Mouse (Mus musculus): ENCODE measurements around the gene Camsap1. TPM values are rescaled to one million over a fixed set of nuclear protein-coding genes. Genes with fewer than 3 reads are reported as not detected.

The Camsap1 gene
- total RNA-seq (2021) (10 to 100 TPM; 38.9 to 45.1 TPM), polyA plus RNA-seq (2012; rRNA removed) (7.4 and 13.5 TPM in 2 replicates)
- long read RNA-seq, full-length matches to known transcripts: 1 of 21 reads
- long read RNA-seq, partial matches to known transcripts: 7 of 21 reads
- long read RNA-seq, other reads (novel, unspliced or antisense): 13 of 21 reads

- Histone ChIP-seq H3K36me3 (ENCODE audit: control insufficient read depth, insufficient read depth, low read length) (peaks cover 3% of the 10 kb centered on the region), H3K79me2 (replicated peaks; ENCODE audit: control insufficient read depth, insufficient read depth, low read length) (peaks cover 2% of the 10 kb centered on the region; the same call in 1 of the 2 replicates), H3K27ac (peak within 1 kb of the TSS; percentile 67), H3K4me3 (peak within 1 kb of the TSS; percentile 67), H3K9ac (ENCODE audit: low read depth, low read length) (peak within 1 kb of the TSS; percentile 97), H3K4me1 (ENCODE audit: control insufficient read depth, insufficient read depth, low read length) (peaks cover 5% of the 10 kb centered on the region), H3K27me3 (ENCODE audit: control insufficient read depth, insufficient read depth, low read length) (no peaks in the 10 kb centered on the region)
- under 1% methylated on average over 63 of the region's 64 CpGs for WGBS
- intact Hi-C loops (cut with DNase I): loop anchor here (2.0 to 5.0 kb wide), 2 partner anchors 37 to 159 kb away; partner anchors contain the start of gene Ubac1
- TF ChIP-seq POLR2A (IDR thresholded peaks at IDR 0.05; ENCODE audit: insufficient read depth, low read depth, low read length) (0 out of 2 replicates have a peak, but pooled peaks have one; percentile 40), EP300 (IDR thresholded peaks at IDR 0.05; ENCODE audit: insufficient read depth, low read depth, low read length) (no peak; the same call in 1 of the 2 replicates), CTCF (IDR thresholded peaks at IDR 0.05) (no peak)
- peak; percentile 98 to 100 for DNase-seq
Observed at GRCm38 (mm10) chr2:25983159-25983907, at the start of gene Camsap1. Camsap1 (minus strand) TSS chr2:25983282.

GRCm38 (mm10) chr2:26030288-26030687 lies 47.2 kb upstream of the Camsap1 start:
- no peak for DNase-seq
- Histone ChIP-seq H3K9ac (ENCODE audit: low read depth, low read length) (no peak overlapping the region), H3K4me3 (no peak overlapping the region), H3K36me3 (ENCODE audit: control insufficient read depth, insufficient read depth, low read length) (no peaks in the 10 kb centered on the region), H3K27ac (no peak overlapping the region), H3K79me2 (replicated peaks; ENCODE audit: control insufficient read depth, insufficient read depth, low read length) (no peaks in the 10 kb centered on the region), H3K27me3 (ENCODE audit: control insufficient read depth, insufficient read depth, low read length) (no peaks in the 10 kb centered on the region), H3K4me1 (ENCODE audit: control insufficient read depth, insufficient read depth, low read length) (no peaks in the 10 kb centered on the region)
- WGBS: 51% methylated on average over 3 of the region's 3 CpGs
- intact Hi-C loops (cut with DNase I): no loop called here
- TF ChIP-seq CTCF (IDR thresholded peaks at IDR 0.05) (peak; percentile 40), EP300 (IDR thresholded peaks at IDR 0.05; ENCODE audit: insufficient read depth, low read depth, low read length) (no peak)

- Histone ChIP-seq H3K36me3 (ENCODE audit: control insufficient read depth, insufficient read depth, low read length) (peaks cover 3% of the 10 kb centered on the region; the same call in 1 of the 2 replicates), H3K9ac (ENCODE audit: low read depth, low read length) (no peak overlapping the region), H3K4me1 (ENCODE audit: control insufficient read depth, insufficient read depth, low read length) (peaks cover 4% of the 10 kb centered on the region), H3K27me3 (ENCODE audit: control insufficient read depth, insufficient read depth, low read length) (no peaks in the 10 kb centered on the region), H3K79me2 (replicated peaks; ENCODE audit: control insufficient read depth, insufficient read depth, low read length) (peaks cover 2% of the 10 kb centered on the region; the same call in 1 of the 2 replicates), H3K27ac (no peak overlapping the region), H3K4me3 (no peak overlapping the region)
- WGBS: 28% methylated on average over 4 of the region's 4 CpGs
- TF ChIP-seq EP300 (IDR thresholded peaks at IDR 0.05; ENCODE audit: insufficient read depth, low read depth, low read length) (no peak), POLR2A (IDR thresholded peaks at IDR 0.05; ENCODE audit: insufficient read depth, low read depth, low read length) (no peak), CTCF (IDR thresholded peaks at IDR 0.05) (peak; percentile 91)
- intact Hi-C loops (cut with DNase I): loop anchor here (1.0 to 10.0 kb wide), 2 partner anchors 118 to 190 kb away; no protein-coding TSS in a partner anchor
- peak in 1 of 2 experiments; percentile 18 for DNase-seq
Observed at GRCm38 (mm10) chr2:26024138-26025075, 41.3 kb upstream of the Camsap1 start.

- peaks cover 9% of the 10 kb centered on the region for H3K36me3 ChIP-seq (ENCODE audit: control insufficient read depth, insufficient read depth, low read length)
- peaks cover 6% of the 10 kb centered on the region for H3K4me1 ChIP-seq (ENCODE audit: control insufficient read depth, insufficient read depth, low read length)
- no peak overlapping the region for H3K27ac ChIP-seq
- no peak overlapping the region for H3K4me3 ChIP-seq
- no peak for DNase-seq
- H3K79me2 ChIP-seq (replicated peaks; ENCODE audit: control insufficient read depth, insufficient read depth, low read length): peaks cover 2% of the 10 kb centered on the region; the same call in 1 of the 2 replicates
- no peak for TF ChIP-seq POLR2A (IDR thresholded peaks at IDR 0.05; ENCODE audit: insufficient read depth, low read depth, low read length)
- TF ChIP-seq EP300 (IDR thresholded peaks at IDR 0.05; ENCODE audit: insufficient read depth, low read depth, low read length): no peak
- TF ChIP-seq CTCF (IDR thresholded peaks at IDR 0.05): no peak
- intact Hi-C loops (cut with DNase I): loop anchor here (10.0 kb wide), 1 partner anchor 188 kb away; no protein-coding TSS in a partner anchor
- 77% methylated on average over 1 of the region's 1 CpGs for WGBS
- no peaks in the 10 kb centered on the region for H3K27me3 ChIP-seq (ENCODE audit: control insufficient read depth, insufficient read depth, low read length)
- H3K9ac ChIP-seq (ENCODE audit: low read depth, low read length): no peak overlapping the region
Observed at GRCm38 (mm10) chr2:26022626-26023025, 39.5 kb upstream of the Camsap1 start.

GRCm38 (mm10) chr2:26022258-26022565 lies 39.1 kb upstream of the Camsap1 start:
- no peak for DNase-seq
- Histone ChIP-seq H3K4me3 (no peak overlapping the region), H3K4me1 (ENCODE audit: control insufficient read depth, insufficient read depth, low read length) (peaks cover 9% of the 10 kb centered on the region), H3K27ac (peak overlapping the region; percentile 96; the same call in 1 of the 2 replicates), H3K9ac (ENCODE audit: low read depth, low read length) (no peak overlapping the region), H3K27me3 (ENCODE audit: control insufficient read depth, insufficient read depth, low read length) (no peaks in the 10 kb centered on the region), H3K79me2 (replicated peaks; ENCODE audit: control insufficient read depth, insufficient read depth, low read length) (peaks cover 4% of the 10 kb centered on the region), H3K36me3 (ENCODE audit: control insufficient read depth, insufficient read depth, low read length) (peaks cover 12% of the 10 kb centered on the region)
- 83% methylated on average over 8 of the region's 8 CpGs for WGBS
- intact Hi-C loops (cut with DNase I): loop anchor here (10.0 kb wide), 1 partner anchor 187 kb away; no protein-coding TSS in a partner anchor
- no peak for TF ChIP-seq POLR2A (IDR thresholded peaks at IDR 0.05; ENCODE audit: insufficient read depth, low read depth, low read length)
- TF ChIP-seq CTCF (IDR thresholded peaks at IDR 0.05): no peak
- TF ChIP-seq EP300 (IDR thresholded peaks at IDR 0.05; ENCODE audit: insufficient read depth, low read depth, low read length): no peak
